Mouse (Mus musculus): ENCODE measurements at regions not wholly inside any gene's neighbourhood (a gene's known extent, or its start where the extent isn't known, plus 50 kb on each side); places are given as distances from the start of the nearest gene placed in this dataset.
"Not testable (repeated sequence)": the region's sequence is repeated elsewhere in the genome, so short reads cannot be mapped to it uniquely, and the experiment has no call there.

- DNase-seq = no peak
Observed at GRCm38 (mm10) chr17:50346451-50347192, 53.2 kb upstream of the Dazl start.

GRCm38 (mm10) chr17:50353818-50354217, 60.4 kb upstream of the Dazl start:
- DNase-seq = not testable (repeated sequence)

GRCm38 (mm10) chr17:50354357-50354756, 60.9 kb upstream of the Dazl start:
- DNase-seq = no peak

- no peak for DNase-seq
Observed at GRCm38 (mm10) chr17:50361657-50362233, 68.3 kb upstream of the Dazl start.

GRCm38 (mm10) chr17:50365396-50365795, 72.0 kb upstream of the Dazl start:
- DNase-seq = no peak

- DNase-seq = no peak
Observed at GRCm38 (mm10) chr17:50366181-50366580, 72.7 kb upstream of the Dazl start.

- DNase-seq = no peak
Observed at GRCm38 (mm10) chr17:50369216-50369875, 75.9 kb upstream of the Dazl start.

- no peak for DNase-seq
Observed at GRCm38 (mm10) chr17:50370484-50370883, 77.0 kb upstream of the Dazl start.

GRCm38 (mm10) chr17:50373496-50374141, 80.2 kb upstream of the Dazl start:
- peak; percentile 38 for DNase-seq

GRCm38 (mm10) chr17:50375465-50375864, 82.0 kb upstream of the Dazl start:
- no peak for DNase-seq

GRCm38 (mm10) chr17:50376708-50377107, 83.3 kb upstream of the Dazl start:
- no peak for DNase-seq

- no peak for DNase-seq
Observed at GRCm38 (mm10) chr17:50378141-50378727, 84.8 kb upstream of the Dazl start.

- no peak for DNase-seq
Observed at GRCm38 (mm10) chr17:50388715-50389710, 95.6 kb upstream of the Dazl start.

- no peak for DNase-seq
Observed at GRCm38 (mm10) chr17:50390151-50390550, 96.7 kb upstream of the Dazl start.

GRCm38 (mm10) chr17:50391207-50391606, 97.8 kb upstream of the Dazl start:
- DNase-seq = no peak

GRCm38 (mm10) chr17:50391996-50392395, 98.6 kb upstream of the Dazl start:
- DNase-seq = no peak

GRCm38 (mm10) chr17:50392428-50392827, 99.0 kb upstream of the Dazl start:
- no peak for DNase-seq

GRCm38 (mm10) chr17:50392966-50393365, 99.5 kb upstream of the Dazl start:
- no peak for DNase-seq

- no peak for DNase-seq
Observed at GRCm38 (mm10) chr17:50393698-50394097, 100.3 kb upstream of the Dazl start.

GRCm38 (mm10) chr17:50394801-50395200, 101.4 kb upstream of the Dazl start:
- DNase-seq = no peak

GRCm38 (mm10) chr17:50395669-50396068, 102.2 kb upstream of the Dazl start:
- no peak for DNase-seq

GRCm38 (mm10) chr17:50397324-50397723, 103.9 kb upstream of the Dazl start:
- no peak for DNase-seq

All from cerebellum, adult 9-11 months (tissue).